Mouse (Mus musculus): ENCODE data around the gene Slc13a3. TPM values are rescaled to one million over a fixed set of nuclear protein-coding genes. Genes with fewer than 3 reads are reported as not detected.
"Not testable (repeated sequence)": the region's sequence is repeated elsewhere in the genome, so short reads cannot be mapped to it uniquely, and the experiment has no call there.

Slc13a3 gene
- 10 to 100 TPM; 11.1 to 18.7 (median 13.8) TPM for total RNA-seq (2022)

DNA sequence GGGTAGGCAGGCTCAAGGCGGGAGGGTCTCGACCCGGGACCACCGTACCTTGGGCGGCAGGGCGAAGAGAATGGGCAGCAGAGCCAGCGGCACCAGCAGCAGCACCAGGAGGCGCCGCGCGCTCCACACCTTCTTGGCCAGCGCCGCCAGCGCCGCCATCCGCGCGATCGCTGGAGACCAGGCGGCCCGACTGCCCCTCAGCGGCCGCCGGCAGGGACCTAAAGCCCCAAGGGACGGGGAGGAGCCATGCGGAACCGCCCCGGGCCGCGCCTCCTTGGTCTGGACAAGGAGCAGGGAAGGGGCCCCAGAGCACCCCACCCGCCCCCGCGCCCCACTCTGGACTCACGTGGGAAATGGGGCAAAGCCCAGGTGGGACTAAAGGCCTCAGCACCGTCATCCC is at the start of gene Slc13a3:
Slc13a3 (minus strand) TSS at position 228 of the 400 bp plus-strand sequence.
- no peak for DNase-seq (ENCODE audit: low spot score in 2 of 2)

- no peak for DNase-seq (ENCODE audit: low spot score in 2 of 2)
Observed at GRCm38 (mm10) chr2:165515178-165515728, 42.2 kb upstream of the Slc13a3 start.

DNA sequence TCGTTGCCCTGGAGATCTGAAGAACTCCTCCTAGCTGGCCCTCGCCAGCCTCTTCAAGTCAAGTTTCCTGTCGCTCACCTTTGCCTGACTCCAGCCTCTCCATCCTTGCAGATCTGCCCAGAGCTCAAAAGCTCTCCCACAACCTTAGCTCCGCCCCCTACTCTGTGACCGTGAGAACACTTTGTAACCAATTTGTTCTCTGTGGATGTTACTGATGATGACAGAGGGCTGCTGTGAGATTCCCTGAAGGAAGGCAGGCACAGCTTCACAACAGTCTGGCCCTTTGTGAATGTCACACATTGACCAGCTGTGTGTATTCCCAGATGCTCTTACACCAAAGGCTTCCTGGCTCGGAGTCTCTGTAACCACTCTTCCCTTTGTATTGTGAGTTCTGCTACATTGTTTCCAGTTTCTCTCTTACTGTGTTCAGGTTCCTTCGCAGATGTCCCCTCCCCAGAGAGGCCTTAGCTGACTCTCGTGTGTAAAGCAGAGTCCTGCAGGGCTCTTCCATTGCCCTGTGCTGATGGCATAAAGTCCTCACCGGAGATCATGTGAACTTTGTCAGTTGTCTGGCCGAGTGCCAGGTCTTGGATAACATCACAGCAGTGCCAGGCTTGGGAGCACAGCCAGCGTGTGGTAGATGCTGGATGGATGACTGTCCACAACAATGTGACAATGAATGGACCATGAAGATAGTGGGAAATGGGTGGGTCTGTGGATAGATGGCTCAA is 40.0 kb upstream of the Slc13a3 start:
- DNase-seq (ENCODE audit: low spot score in 2 of 2): no peak

DNA sequence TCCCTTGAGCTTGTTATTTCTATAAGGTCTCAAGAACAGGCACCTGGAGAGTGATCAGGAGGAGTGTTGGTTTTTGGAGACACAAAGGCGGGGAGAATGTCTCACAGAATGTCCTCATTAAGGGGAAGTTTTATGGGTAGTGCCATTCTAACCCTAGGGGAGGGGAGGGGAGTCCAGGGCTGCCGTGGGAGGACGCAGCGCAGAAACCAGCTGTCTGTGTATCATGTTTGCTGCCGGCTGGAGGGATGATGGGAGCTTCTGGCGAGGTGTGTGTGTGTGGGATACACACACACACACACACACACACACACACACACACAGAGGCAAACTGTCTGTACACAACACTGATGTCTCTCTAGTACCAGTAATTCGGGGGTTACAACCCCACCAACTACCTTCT is 39.4 kb upstream of the Slc13a3 start:
- DNase-seq (ENCODE audit: low spot score in 2 of 2): no peak

- not testable (repeated sequence) for DNase-seq (ENCODE audit: low spot score in 2 of 2)
Observed at GRCm38 (mm10) chr2:165511530-165511929, 38.5 kb upstream of the Slc13a3 start.

- DNase-seq (ENCODE audit: low spot score in 2 of 2): not testable (repeated sequence)
Observed at GRCm38 (mm10) chr2:165510914-165511458, 38.0 kb upstream of the Slc13a3 start.

GRCm38 (mm10) chr2:165510466-165510865 is 37.4 kb upstream of the Slc13a3 start:
- DNase-seq (ENCODE audit: low spot score in 2 of 2): no peak

GRCm38 (mm10) chr2:165509686-165510085 is 36.7 kb upstream of the Slc13a3 start:
- no peak for DNase-seq (ENCODE audit: low spot score in 2 of 2)

GRCm38 (mm10) chr2:165503259-165504203 is 30.5 kb upstream of the Slc13a3 start, which contains the start of gene Slc2a10:
Gene Slc2a10 (plus strand): TSS chr2:165503787.
- no peak for DNase-seq (ENCODE audit: low spot score in 2 of 2)

- no peak for DNase-seq (ENCODE audit: low spot score in 2 of 2)
Observed at GRCm38 (mm10) chr2:165498816-165499215, 25.8 kb upstream of the Slc13a3 start.

DNA sequence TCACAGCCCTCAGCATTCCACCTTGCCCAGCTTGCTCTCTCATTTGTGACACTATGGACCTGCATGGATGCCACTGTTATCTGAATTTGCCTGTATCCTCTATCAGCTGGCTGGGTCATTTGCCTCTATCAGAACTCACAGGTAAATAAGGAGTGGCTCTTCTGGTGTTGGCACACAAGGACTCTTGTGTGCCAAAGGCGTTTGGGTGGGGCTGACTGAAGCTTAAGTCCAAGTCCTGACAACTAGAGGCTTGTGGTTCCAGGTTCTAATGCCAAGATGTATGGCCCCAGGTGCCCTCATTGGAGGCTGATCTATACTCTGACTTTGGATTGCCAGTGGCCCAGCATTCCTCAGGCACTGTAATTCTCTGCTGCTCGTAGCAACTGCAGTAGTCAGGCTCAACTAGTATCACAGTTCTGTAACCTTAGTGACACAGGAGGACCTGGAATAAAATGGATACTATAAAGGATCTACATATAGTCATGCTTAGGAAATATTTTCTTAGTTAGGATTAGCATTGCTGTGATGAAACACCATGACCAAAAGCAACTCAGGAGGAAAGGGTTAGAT is 24.8 kb upstream of the Slc13a3 start:
- no peak for DNase-seq (ENCODE audit: low spot score in 2 of 2)

DNA sequence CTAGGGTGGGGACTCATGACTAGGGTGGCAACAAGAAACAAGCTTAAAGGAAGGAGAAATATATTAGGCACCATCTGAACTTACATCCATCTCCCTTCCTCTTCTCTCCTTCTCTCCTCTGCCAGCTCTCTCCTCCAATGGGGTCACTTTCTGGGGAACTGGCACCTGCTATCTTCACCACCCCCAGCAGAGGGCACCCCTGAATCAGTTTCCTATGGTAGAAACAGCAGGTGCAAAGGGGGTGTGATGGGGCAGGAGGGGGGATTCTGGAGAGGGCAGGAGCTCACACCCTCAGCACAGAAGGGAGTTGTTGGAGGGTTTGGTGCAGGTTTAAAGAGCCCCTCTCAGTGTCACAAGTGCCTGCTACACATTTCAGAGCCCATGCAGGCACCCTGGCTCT is 23.2 kb upstream of the Slc13a3 start:
- peak in 1 of 2 experiments; percentile 45 for DNase-seq (ENCODE audit: low spot score in 2 of 2)

DNA sequence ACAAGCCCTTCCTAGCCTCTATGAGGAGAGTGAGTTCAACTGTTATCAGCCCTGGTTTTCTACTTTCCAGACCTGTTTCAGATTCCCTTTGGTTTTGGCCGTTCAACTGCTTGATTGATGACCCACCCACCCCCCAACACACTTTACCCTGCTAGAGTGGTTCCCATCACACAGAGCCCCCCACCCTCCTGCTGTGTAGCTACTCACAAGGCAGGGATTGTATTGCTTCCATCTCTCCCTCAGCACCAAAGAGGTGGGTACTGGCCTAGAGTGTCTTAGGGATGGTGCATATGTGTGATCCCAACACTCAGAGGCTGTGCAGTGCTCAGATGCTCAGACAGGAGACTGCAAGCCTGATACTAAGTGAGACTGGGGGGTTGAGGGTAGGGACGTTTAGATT is 21.5 kb upstream of the Slc13a3 start:
- DNase-seq (ENCODE audit: low spot score in 2 of 2): no peak

- DNase-seq (ENCODE audit: low spot score in 2 of 2): peak; percentile 60 to 76
Observed at GRCm38 (mm10) chr2:165493587-165494210, 20.7 kb upstream of the Slc13a3 start.

DNA sequence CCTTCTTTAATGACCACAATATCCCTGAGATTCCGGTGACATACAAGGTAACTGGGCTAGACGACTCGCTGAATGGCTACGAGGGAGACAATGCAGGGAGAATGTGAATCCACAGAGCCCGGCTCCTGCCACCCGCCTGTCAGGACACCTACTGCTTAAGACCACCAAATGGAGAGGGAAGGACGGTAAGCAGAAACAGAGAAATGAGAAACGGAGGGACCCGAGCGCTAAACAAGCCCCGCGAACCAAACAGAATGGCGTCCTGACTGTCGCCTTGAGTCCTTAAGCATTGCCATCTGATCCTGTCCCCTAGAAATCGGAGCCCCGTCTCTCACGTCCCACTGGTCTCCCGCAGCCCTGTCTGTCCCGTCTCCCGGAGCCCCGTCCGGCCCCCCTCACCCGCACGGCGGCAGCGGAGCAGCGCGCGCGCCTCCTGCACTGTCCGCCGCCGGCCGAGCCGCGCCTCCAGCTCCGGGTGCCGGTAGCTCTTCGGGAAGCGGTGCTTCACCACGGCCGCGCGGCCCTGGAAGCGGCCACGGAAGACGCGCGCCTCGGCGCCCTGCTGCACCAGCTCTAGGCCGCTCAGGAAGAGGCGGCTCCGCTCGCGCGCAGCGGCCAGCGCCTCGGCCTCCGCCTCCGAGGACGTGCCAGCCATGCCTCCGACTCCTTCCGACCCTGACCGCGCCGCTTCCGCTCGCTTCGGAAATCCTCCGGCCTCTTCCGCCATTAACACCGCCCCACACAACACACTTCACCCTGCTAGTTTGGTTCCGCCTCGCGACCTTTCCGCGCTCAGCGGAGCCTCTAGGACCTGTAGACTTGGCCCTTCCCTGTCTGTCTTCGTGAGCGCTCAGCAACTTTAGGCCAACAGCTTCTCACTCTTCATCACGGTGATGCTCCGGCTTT is 19.9 kb upstream of the Slc13a3 start, which contains the start of gene Trp53rka:
Trp53rka (minus strand) TSS at position 677 of the 906 bp plus-strand sequence.
- peak; percentile 72 to 81 for DNase-seq (ENCODE audit: low spot score in 2 of 2)

- DNase-seq (ENCODE audit: low spot score in 2 of 2): peak in 1 of 2 experiments; percentile 51
Observed at GRCm38 (mm10) chr2:165486881-165487535, 14.0 kb upstream of the Slc13a3 start.

DNA sequence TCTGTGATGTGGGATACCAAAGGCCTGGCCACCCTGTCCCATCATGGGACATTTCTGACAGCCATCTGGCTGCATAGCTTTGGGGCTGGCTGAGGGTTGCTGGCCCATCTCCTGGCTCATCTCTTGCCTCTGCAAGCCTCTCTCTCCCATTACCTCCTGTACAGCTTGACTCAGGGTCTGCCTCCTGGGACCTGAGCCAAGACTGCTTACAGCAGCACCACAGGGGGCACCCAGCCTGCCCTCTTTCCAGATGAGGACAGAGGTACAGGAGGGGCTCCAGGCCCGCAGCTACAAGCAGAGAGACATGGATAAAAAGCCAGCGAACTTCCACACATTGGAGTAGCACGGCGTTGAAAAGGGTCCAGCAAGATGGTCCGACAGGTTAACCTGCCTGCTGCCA is 13.4 kb upstream of the Slc13a3 start:
- no peak for DNase-seq (ENCODE audit: low spot score in 2 of 2)

GRCm38 (mm10) chr2:165485826-165486225 is 12.8 kb upstream of the Slc13a3 start:
- DNase-seq (ENCODE audit: low spot score in 2 of 2): no peak

- DNase-seq (ENCODE audit: low spot score in 2 of 2): no peak
Observed at GRCm38 (mm10) chr2:165484152-165484551, 11.1 kb upstream of the Slc13a3 start.
